Mouse (Mus musculus): ENCODE data around the gene Olfr401.
"Not testable (repeated sequence)": the region's sequence is repeated elsewhere in the genome, so short reads cannot be mapped to it uniquely, and the experiment has no call there.

Olfr401 gene

GRCm38 (mm10) chr11:74113412-74113811, at the start of gene Olfr401:
TSS of gene Olfr401 (plus strand) at chr11:74113712.
- CTCF ChIA-PET = no interaction called here

DNA sequence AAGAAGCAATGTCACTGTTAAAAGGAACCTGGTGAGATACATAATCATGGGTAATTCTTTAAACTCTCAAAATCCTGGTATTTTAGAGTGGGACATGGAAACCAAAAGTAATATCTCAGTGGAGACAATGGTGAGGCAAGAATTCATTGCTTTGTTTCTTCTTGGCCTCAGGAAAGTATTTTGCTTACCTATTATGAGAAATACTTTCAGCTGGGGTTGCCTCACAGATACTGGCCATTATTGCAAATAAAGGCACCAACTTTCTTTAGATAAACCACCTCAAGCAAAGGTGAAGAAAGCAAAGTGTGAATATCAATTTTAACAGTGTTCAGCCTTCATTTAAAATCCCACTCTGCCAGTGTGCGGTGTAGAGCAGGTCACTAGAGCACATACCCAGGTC, 43.9 kb upstream of the Olfr401 start, which contains the start of gene Zfp616:
Gene Zfp616, plus strand, starts transcription at position 301 of the 400 bp plus-strand sequence.
- CTCF ChIA-PET = no interaction called here

DNA sequence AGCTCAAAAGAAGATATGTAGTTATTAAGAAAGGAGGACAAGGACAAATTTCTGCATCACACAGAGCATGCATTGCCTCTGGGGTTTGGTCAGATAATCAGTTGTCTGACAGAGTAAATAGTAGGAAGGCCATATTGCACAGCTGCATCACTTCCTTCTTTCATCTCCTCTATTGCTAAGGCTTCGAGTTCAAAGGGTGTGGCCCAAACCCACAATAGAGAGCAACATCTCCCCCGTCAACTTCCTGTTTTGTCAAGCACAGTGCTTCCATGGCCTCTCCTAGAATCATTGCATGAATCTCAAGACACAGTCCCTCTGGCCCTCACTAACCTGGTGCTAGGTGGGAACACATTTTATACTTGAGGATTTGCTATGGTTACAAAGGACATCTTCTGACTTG, 12.8 kb upstream of the Olfr401 start:
- CTCF ChIA-PET = no interaction called here

DNA sequence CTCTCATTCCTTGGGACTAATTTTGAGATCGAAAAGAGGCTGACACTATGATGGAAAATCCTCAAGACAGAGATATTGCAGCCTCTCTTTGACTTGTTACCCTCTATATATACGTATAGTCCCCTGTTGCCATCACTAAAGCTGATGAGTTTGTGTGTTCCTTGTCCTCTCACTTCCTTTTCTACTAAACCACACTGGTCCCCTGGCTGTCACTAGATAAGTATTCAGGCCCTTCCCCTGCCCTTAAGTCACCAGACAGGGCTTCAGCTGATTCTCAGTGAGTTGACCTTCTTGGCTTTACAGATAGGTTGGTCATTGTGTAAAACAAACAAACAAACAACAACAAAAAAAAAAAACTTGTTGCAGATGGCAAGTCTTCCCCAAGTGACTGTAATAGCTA, 12.0 kb upstream of the Olfr401 start:
- CTCF ChIA-PET = no interaction called here

GRCm38 (mm10) chr11:74105066-74105465, 8.4 kb upstream of the Olfr401 start:
- CTCF ChIA-PET = no interaction called here

DNA sequence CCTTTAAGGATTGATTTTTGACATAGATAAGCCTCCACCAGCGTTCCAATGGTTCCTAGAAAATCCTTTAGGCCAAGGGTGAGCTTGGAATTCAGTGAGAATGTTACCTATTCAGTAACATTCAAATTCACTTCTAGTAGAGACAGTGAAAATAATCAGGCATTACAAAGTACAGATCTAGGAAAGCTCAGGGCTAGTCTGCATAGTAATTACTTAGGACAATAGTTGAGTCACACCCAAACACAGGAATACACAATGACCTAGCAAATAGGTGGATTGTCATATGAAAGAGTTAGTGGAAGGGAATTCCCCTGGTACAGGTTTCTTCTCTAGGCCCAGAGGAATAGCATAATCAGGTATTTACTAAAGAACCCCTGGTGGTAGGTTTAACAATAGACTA, 26.5 kb downstream of the Olfr401 start:
- CTCF ChIA-PET = not testable (repeated sequence)

DNA sequence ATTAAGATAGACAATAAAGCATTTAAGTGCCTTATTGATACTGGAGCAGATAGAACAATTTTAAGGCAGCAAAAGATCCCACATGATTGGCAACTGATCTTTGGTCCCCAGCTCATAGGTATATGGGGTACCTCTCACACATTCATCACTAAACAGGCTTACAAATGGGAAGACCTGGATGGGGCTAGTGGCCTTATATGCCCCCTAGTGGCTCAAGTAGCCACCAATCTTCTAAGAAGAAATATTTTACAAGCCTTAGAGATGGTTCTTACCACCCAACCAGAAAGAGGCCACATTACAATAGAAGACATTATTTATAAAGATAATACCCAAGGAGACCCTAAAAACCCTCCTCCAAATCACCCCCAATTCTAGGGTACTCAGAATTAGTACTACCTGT, 32.4 kb downstream of the Olfr401 start:
- CTCF ChIA-PET = no interaction called here

GRCm38 (mm10) chr11:74153229-74153628, 39.7 kb downstream of the Olfr401 start, which contains the start of gene Olfr402:
TSS of gene Olfr402 (plus strand) at chr11:74153529.
- CTCF ChIA-PET = interaction anchor here (0.6 kb wide), 1 partner anchor 1512 kb away, joined by 3 read pairs; no protein-coding TSS in a partner anchor

DNA sequence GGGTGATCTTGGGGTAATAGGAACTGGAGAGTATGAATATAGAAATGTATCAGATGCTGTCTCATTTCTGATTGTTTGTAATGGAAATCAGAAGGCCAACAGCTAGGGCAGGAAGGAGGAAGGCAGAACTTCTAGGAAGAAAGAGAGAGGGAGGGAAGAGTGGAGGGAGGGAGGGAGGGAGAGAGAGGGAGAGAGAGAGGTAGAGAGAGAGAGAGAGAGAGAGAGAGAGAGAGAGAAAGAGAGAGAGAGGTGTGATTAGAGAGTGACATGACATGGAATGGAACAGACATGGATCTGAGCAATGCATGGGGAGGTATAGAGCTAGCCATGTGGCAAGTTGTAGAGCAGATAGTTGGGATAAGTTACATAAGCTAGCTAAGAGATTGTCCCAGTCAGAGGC, 55.3 kb downstream of the Olfr401 start:
- CTCF ChIA-PET = no interaction called here

Measured in spleen, embryonic (tissue).